Mouse (Mus musculus) left cerebral cortex, postnatal 25 days (tissue): Measurements from ENCODE around the gene Stxbp4. TPM values are rescaled to one million over a fixed set of nuclear protein-coding genes. Genes with fewer than 3 reads are reported as not detected.

Experiments used
- DNase-seq, 2 experiments: peaks; one replicate each; pipeline ENCODE4 v3.0.0; 2022; ENCODE audit warnings: low spot score in 2 of 2, mixed read lengths in 1 of 2
- intact Hi-C: fragments of 180-260 bp; cut with DNase I; formaldehyde crosslinking; loops from one replicate; pipeline ENCODE4 v1.15.1; 2025
- total RNA-seq, 2 experiments: library from RNA; stranded (reverse); gene quantifications; 2 replicates each; pipeline ENCODE4 v1.2.3; 2021

Stxbp4 gene
- total RNA-seq, 2 experiments from 2014 or later = 11.2 to 12.2 TPM

DNA sequence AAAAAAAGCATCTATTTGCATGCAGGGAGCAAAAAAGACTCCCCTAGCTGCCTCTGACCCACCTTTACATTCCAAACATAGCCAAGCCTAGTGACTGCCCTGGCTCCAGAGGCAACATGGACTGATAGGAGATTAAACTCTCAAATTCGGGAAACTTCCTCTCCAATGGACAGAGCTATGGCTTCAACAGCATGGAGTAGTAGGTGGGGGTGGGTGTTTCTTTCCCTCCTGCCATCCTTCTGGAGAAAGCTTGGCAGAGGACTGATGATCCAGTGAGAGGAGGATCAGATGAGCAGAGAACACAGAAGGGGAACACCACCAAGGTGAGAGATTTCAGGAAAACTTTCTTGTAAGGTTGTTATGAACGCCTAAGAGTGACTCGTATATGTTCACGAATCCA, 14.7 kb upstream of the Stxbp4 start:
- no peak for DNase-seq
- intact Hi-C loops = no loop called here

DNA sequence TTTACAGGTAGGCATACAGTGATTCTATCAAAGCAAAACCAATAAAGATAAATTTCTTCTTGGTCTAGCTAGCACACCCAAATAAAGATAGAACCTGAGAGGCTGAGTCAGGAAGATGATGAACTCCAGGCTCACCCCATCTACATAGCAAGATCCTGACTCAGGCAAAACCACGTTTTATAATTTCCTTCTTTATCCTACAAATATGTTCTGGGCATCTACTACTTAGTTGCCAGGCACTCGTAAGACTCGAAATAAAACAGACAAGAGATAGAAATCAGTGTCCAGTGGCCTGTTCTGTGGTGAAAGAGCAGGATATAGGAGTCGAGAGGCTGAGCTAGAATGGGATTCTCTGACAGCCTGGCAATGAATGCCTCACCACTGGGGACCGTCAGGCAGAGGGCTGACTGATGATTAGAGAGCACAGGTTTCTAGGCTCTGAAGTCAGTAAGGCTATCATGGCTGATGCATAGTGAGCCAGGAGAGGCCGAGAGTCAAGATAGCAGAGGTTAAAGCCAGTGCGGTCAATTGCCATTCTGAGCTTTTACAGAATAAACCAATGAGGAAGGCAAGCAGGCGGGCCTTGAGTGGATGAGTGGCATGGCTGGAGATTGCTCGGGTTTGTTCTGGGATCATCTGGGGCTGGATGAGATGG, 12.5 kb upstream of the Stxbp4 start:
- no peak for DNase-seq
- intact Hi-C loops = no loop called here

DNA sequence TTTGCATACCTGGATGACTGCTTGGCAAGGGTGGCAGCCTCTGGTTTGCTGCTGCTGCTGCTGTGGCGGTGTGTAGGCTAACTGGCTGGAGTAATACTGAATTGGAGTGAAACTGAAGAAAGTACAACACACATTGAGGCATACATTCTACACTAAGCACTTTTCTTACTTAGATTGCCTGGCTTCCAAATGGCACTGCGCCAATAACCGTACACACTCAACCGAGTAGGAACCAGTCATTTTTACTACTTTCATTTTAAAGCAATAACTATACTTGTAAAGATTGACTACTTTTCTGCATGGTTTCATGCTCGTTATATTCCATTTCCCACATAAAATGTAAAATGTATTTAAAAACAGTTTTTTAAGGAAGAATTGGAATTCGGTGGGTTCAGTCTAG, 11.9 kb upstream of the Stxbp4 start:
- intact Hi-C loops = no loop called here
- peak in 1 of 2 experiments; percentile 31 for DNase-seq

DNA sequence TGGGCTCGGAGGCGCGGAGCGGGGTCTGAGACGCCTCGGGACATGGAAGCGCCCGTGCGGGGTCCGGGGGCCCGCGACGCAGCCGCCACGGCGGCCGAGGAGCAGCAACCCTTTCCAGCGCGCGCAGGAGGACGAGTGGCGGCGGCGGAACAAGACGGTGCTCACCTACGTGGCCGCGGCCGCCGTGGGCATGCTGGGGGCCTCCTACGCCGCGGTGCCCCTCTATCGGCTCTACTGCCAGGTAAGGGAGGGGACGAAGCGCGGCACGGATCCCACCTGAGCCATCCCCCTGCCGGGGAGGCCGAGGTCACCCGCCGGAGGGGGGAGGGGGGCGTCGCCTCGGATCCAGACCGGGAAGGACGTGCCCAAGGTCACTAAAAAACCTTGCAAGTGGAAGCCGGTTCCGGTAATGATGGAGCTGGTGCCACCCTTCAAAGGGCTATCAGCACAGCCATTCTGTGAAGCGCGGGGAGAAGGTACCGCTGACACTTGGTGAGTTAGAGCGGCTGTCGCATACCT, 487 bp upstream of the Stxbp4 start:
- intact Hi-C loops = loop anchor here (5.0 kb wide), 1 partner anchor 391 kb away; the partner anchor contains the start of gene Mmd
- DNase-seq = no peak

DNA sequence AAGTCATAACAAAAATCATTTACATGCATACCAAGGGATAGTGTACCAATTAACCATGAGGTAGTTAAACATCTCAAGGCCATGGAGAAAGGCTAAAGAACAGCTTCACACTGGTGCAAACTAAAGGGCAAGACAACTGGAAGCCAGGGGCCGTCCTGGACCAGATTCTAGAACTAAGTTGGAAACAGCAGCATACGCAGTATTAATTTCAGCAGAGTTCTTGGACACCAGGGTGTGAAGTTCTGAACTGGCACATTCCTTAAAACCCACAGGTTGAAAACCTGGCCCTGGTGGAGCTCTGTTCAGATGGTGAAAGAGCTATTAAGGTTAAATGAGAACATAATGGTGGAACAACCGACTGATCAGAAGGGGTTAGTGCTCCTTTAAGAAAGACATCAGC, 3.2 kb downstream of the Stxbp4 start:
- intact Hi-C loops = loop anchor here (5.0 kb wide), 1 partner anchor 387 kb away; the partner anchor contains the start of gene Mmd

DNA sequence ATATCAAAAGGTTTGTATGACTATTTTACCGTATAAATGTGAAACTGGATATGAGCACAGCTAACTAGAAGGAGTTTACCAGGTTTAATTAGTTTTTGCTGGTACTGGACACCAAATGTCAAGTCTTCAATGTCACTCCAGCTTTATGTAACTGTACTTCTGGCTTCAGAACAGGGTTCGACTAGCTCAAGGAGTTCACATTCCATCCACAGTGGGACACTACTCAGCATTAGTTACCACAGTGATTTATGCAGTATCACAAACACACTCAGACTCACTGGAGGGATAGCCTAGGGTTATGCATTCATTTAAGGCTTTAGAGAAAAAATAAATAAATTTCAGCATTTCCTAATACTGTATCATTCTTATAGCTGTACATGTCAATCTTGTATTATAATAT, 5.4 kb downstream of the Stxbp4 start:
- intact Hi-C loops = no loop called here
- DNase-seq = no peak

More for the DNA sequence above, 3.2 kb downstream of the Stxbp4 start:
- no peak for DNase-seq

DNA sequence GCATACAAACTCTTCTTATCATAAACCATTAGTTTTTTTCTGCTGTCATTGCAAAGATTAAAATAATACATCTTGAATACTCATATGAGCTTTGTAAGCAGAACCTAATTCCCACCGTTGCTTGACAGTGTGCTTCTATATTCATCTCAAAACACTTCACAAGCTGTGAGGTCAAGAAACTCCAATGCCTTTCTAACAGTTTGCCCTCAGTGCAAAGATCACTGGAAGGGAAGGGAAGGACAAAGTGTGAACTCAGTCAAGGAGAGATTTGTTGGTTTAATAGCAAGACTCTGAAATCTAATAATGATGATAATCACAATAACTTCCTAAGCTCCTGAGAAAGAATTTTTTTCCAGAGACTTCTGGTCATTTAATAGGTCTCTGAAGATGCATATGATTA, 10.1 kb downstream of the Stxbp4 start:
- intact Hi-C loops = no loop called here
- DNase-seq = no peak

DNA sequence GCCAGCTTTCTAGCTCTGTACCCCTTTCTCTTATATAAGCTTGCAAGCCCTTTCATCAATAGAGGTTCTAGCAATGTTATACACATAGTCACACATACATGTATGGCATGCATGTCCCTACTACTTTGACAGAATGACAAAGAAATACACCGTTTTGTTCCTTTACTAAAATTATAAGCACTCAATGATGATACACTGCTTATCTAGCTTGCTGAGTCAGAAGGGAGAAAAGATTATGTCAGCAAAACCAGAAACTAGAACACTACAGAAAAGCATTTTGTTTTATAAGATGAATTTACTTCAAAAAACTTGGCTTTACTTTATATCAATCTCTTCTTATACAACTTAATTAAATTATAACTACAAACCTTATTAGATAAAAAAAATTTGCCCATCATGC, 12.7 kb downstream of the Stxbp4 start:
- intact Hi-C loops = no loop called here
- no peak for DNase-seq

DNA sequence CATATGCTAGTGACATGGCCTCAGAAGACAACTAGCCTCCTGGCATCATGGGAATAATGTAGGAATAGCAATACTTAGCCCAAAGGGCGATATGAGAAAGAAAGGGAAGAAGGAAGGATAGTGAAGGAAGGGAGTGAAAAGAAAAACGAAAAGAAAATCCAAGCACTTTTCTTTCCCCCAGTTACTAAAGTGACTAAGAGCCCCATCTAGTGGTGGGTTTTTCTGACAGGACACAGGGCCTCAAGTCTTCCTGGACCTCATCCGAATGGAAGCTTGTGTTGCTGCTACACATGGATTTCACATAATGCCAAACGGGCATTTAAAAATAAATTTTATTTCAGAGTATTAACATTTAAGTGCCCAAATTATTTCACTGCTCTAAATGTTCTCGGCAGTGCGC, 14.4 kb downstream of the Stxbp4 start:
- peak; percentile 52 to 75 for DNase-seq
- intact Hi-C loops = loop anchor here (1.0 to 5.0 kb wide), 2 partner anchors 440 to 631 kb away; no protein-coding TSS in a partner anchor

DNA sequence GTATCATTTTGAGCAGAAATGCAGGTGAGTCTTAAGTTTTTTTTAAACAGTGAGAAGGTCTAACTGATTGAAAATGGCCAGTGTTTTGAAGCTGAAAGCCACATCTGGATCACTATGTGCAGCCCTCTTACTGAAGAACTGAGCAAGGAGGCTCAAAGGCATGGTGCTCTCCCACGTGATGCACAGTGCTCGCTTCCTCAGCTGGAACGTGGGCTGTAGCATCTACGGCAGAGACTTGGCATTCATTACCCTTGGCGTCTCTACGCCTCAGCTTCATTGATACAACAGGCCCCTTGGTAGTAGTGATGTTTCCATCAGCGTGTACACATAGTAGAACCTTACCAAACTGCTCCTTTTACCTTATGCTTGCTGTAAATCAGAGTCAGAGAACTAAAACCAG, 15.4 kb downstream of the Stxbp4 start:
- intact Hi-C loops = loop anchor here (5.0 kb wide), 1 partner anchor 630 kb away; no protein-coding TSS in a partner anchor
- DNase-seq = peak in 1 of 2 experiments; percentile 37

DNA sequence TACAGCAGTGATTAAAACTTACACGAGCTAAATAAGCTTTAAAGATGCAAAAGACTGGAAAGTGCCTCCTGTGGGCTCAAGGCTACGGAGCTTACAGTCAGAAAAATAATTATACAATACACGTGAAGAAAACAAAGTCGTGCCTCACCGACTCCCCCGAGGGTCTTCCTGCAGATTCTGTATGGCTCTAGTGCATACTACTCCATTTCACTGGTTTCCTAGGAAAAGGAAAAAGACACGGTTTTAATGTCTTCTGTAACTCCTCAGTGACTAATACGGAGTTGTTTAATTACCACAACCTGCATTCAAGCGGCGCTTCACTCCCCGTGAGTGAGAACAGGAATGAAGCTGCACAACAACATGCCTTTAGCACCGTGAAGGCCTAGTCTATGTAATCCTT, 15.8 kb downstream of the Stxbp4 start:
- DNase-seq = no peak
- intact Hi-C loops = loop anchor here (5.0 kb wide), 1 partner anchor 630 kb away; no protein-coding TSS in a partner anchor

DNA sequence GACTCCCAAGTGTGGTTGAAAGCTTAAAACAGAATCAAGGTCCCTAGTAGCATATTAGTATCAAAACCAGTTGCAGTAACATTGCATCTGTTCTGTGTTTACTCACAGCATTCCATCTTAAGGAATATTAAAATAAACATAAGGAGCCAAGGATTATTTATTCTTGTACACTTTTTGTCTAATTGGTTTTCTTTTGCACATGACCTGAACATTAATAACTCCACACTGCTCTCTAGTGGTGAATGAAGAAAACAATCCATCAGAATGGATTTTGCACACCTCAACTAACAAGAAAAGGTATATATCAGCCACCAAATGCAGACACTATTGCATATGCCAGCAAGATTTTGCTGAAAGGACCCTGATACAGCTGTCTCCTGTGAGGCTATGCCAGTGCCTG, 21.5 kb downstream of the Stxbp4 start:
- DNase-seq = peak in 1 of 2 experiments; percentile 34
- intact Hi-C loops = loop anchor here (5.0 to 10.0 kb wide), 3 partner anchors 199 to 299 kb away; partner anchors contain the start of gene Hlf

DNA sequence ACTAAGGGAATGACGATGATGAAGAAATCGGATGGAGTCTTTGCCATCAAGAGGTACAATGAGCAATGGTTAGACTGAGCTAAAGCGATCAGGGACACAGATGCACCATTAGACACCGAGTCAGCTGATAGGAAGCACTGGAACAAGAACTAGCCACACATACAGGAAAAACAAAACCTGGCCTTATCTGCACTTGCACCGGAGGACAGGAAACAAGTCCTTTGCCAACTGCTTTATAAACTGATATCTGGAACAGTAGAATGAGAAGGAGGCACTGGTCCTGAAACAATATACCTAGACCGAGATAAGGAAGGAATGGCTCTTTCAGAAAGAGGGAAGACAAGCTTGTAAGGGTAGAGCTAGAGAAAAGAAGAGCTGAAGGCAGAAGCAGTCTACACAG, 23.1 kb downstream of the Stxbp4 start:
- no peak for DNase-seq
- intact Hi-C loops = loop anchor here (5.0 to 10.0 kb wide), 3 partner anchors 197 to 297 kb away; partner anchors contain the start of gene Hlf

DNA sequence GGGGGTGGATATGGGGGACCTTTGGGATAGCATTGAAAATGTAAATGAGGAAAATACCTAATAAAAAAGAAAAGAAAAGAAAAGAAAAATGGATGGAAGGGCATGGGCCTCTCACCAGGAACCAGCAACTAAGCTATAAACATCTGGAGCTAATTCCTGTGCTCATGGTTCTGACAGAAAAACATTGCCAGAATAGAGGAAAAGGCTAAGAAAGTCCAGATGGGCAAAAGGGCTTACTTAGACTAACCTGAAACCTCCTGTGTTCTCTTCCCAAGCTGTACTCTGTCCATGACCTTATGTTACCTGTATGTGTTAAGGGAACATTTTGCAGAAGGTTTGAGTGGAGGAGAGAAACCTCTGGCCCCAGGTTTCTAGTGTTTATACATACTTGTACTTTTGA, 25.8 kb downstream of the Stxbp4 start:
- intact Hi-C loops = loop anchor here (10.0 kb wide), 1 partner anchor 217 kb away; the partner anchor contains the start of gene Hlf
- DNase-seq = no peak

DNA sequence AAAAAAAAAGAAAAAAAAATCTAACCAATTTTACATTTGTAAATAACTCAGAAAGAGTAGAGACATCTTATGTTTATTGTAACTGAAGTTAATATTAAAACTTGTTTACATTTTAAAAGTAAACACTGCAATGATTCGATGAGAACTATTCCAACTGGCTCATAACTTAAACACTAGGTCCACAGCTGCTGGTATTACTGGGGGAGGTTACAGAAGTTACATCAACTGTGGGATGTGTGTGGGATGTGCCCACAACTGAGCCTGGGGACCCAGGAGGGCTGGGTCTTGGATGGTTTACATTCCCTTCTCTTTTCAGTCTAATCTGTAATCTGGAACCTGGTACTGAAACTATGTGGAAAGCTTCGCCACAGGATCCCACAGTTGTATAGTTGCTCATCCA, 34.8 kb downstream of the Stxbp4 start:
- no peak for DNase-seq
- intact Hi-C loops = no loop called here

DNA sequence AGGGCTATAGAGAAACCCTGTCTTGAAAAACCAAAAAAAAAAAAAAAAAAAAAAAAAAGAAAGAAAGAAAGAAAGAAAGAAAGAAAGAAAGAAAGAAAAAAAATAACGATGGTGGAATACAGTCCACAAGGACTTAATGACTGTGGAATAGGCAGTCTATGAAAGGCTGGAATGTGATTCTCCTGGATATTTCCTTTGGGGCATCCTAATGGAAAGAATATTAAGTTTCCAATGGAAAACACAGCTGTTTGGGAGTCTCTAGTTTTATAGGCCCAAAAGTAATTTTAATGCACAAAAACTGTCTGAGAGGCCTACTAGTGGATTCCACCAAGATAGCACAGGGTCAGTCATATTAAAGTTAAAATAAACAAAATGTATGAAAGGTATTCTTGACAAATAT, 42.1 kb downstream of the Stxbp4 start:
- intact Hi-C loops = no loop called here
- no peak for DNase-seq

DNA sequence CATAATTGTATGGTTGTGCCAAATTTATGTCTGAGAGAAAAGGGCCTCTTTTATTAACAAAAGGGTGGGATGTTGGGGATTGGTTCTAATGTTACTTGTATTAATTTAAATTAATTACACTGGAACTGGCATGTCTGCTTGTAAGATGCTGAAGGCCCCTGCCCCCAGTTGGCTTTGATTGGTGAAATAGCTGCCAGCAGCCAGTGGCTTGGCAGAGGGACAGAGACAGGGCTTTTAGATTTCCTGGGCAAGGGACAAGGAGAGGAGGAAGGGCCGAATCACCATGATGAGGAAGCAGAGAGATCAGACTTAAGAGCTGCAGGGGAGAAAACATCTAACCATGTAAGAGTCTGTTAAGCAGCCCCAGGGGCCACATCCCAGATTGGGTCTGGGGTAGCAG, 46.9 kb downstream of the Stxbp4 start:
- DNase-seq = no peak
- intact Hi-C loops = no loop called here

DNA sequence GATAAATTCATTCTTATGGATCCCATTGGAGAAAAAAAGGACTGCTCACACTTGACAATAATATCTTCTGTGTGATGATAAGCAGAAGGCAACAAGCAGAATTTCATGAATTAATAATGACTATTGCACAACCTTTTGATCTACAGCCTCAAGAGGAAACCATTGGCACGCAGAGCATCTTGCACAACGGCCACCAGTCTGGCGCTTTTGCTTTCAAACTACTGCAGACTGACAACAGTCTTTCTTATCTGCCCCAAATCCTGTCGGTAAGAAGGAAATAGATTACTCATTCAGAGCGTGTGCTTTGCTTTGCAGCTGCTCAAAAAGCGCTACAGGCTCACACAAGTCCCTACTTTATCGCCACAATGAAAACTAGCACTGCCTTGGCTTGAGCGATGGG, 51.7 kb downstream of the Stxbp4 start:
- DNase-seq = no peak
- intact Hi-C loops = no loop called here

DNA sequence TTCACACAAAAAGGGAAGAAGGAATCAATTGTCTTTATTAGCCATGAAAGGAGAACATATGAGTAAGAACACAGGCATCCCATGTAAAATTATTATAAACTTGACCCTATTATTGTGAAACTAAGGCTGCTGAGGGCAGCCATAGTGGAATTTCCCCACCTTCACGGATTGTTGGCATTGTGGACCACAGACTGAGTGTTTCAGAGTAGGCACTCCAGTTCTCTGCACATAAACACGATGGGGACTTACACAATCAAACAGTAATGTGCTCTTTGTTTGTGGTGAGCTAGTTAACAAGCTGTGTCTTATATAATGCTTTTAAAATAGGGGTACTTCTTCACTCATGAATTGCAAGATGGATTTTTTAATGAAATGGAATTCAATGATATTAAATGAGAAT, 52.1 kb downstream of the Stxbp4 start:
- DNase-seq = no peak
- intact Hi-C loops = no loop called here

DNA sequence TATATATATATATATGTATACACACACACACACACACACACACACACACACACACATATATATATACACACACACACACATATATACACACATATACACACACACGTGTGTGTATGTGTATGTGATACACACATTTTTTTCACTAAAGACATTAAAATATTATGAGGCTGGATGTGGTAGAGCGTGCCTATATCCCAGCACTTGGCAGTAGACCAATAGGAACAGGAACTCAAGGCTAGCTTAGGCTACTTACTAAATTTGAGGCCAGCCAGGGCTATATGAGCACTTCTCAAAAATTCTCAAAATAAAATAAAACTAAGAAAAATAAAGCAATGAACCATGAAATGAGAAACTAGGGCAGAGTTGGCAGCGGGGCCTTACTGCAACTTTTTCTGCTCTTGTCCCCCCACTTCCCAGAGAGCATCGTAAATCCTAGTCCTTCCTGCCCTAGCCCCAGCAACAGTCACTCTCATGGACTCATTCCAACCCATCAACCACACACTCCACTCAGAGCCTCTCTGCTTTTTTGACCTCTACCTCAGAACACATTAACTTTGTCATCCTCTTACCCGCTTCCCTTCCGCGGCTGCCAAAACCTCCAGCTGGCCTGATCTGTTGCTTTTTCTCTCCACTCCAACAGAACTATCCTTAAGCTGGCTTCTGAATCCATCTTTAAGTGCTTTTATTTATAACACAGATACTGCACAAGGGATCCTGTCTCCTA, 60.7 kb downstream of the Stxbp4 start:
- no peak for DNase-seq
- intact Hi-C loops = no loop called here
